Mouse (Mus musculus): Measurements from ENCODE around the gene Gtf2i.
"Not testable (repeated sequence)": the region's sequence is repeated elsewhere in the genome, so short reads cannot be mapped to it uniquely, and the experiment has no call there.

Gene Gtf2i

GRCm38 (mm10) chr5:134344076-134344475, 29.5 kb upstream of the Gtf2i start:
- Histone ChIP-seq H3K4me3 (replicated peaks; ENCODE audit: low read length) (no peak overlapping the region), H3K4me1 (replicated peaks; ENCODE audit: low read depth, low read length) (peaks cover 55% of the 10 kb centered on the region), H3K36me3 (ENCODE audit: insufficient read depth, low read length) (no peaks in the 10 kb centered on the region; the same call in 1 of the 2 replicates), H3K9me3 (ENCODE audit: low read length) (peaks cover 6% of the 10 kb centered on the region; the same call in 1 of the 2 replicates), H3K27me3 (ENCODE audit: insufficient read depth, low read length) (no peaks in the 10 kb centered on the region)
- TF ChIP-seq NANOG (IDR thresholded peaks at IDR 0.05; ENCODE audit: borderline replicate concordance, low read length): no peak
- no peak for TF ChIP-seq CTCF (conservative IDR thresholded peaks at IDR 0.05; ENCODE audit: low read length)
- TF ChIP-seq POU5F1 (IDR thresholded peaks at IDR 0.05; ENCODE audit: borderline replicate concordance, low read length): no peak

DNA sequence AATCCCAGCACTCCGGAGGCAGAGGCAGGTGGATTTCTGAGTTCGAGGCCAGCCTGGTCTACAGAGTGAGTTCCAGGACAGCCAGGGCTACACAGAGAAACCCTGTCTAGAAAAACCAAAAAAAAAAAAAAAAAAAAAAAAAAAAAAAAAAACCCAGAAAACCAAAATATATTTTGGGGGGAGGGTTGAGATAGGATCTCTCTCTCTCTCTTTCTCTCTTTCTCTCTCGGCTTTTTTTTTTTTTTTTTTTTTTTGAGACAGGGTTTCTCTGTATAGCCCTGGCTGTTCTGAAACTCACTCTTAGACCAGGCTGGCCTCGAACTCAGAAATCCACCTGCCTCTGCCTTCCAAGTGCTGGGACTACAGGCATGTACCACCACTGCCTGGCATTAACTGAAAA, 29.0 kb upstream of the Gtf2i start:
- H3K4me1 ChIP-seq (replicated peaks; ENCODE audit: low read depth, low read length): peaks cover 60% of the 10 kb centered on the region

DNA sequence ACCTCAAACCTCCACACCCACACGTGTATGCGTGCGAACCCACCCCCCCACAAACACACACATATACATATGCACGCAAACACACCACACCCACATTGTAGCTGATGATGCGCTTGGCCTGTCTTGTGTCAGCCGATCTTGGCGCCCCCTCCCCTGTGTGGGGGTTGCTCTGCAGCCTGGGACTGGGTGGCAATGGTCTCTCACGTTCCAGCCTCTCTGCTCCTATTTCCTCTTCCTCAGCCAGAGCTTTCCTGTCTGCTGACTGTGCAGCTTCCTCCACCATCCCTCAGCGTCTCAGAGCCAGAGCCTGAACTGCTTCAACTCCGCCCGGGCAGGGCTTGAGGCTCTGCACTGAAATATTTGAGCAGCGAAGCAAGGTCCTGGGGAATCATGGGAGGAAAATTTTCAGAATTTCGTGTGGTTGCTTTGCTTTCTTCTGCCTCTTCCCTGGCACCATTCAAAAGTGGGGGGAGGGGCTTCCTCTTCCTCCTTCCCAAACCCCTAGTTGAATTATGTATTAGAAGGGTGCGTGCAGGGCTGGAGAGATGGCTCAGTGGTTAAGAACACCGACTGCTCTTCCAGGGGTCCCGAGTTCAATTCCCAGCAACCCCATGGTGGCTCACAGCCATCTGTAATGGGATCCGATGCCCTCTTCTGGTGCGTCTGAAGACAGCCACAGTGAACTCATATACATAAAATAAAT, 28.1 kb upstream of the Gtf2i start:
- H3K4me3 ChIP-seq (replicated peaks; ENCODE audit: low read length): peak overlapping the region; percentile 72
- no peaks in the 10 kb centered on the region; the same call in 1 of the 2 replicates for H3K36me3 ChIP-seq (ENCODE audit: insufficient read depth, low read length)
- H3K4me1 ChIP-seq (replicated peaks; ENCODE audit: low read depth, low read length): peaks cover 69% of the 10 kb centered on the region
- H3K9me3 ChIP-seq (ENCODE audit: low read length): peaks cover 6% of the 10 kb centered on the region; the same call in 1 of the 2 replicates
- H3K27me3 ChIP-seq (ENCODE audit: insufficient read depth, low read length): no peaks in the 10 kb centered on the region
- TF ChIP-seq NANOG (IDR thresholded peaks at IDR 0.05; ENCODE audit: borderline replicate concordance, low read length) (no peak), CTCF (conservative IDR thresholded peaks at IDR 0.05; ENCODE audit: low read length) (0 out of 2 replicates have a peak, but pooled peaks have one; percentile 8)

More for the DNA sequence above, 29.0 kb upstream of the Gtf2i start:
- not testable (repeated sequence) for H3K4me3 ChIP-seq (replicated peaks; ENCODE audit: low read length); H3K27me3 ChIP-seq (ENCODE audit: insufficient read depth, low read length); H3K36me3 ChIP-seq (ENCODE audit: insufficient read depth, low read length); H3K9me3 ChIP-seq (ENCODE audit: low read length)

DNA sequence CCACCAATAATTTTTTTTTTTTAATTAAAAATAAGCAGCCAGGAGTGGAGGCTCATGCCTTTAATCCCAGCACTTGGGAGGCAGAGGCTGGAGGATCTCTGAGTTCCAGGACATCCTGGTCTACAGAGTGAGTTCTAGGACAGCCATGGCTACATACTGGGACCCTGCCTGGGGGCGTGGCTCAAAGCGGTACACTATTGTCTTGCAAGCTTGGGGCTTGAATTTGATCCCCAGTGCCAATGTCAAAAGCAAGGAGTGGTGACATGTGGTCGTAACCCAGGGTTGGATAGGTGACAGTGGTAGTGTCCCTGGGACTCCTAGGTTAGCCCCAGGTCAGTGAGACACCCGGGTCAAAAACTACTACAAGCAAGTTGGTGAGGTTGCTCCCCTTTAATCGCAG, 27.2 kb upstream of the Gtf2i start:
- H3K27me3 ChIP-seq (ENCODE audit: insufficient read depth, low read length): no peaks in the 10 kb centered on the region
- H3K4me1 ChIP-seq (replicated peaks; ENCODE audit: low read depth, low read length): peaks cover 78% of the 10 kb centered on the region
- TF ChIP-seq NANOG (IDR thresholded peaks at IDR 0.05; ENCODE audit: borderline replicate concordance, low read length): no peak
- TF ChIP-seq POU5F1 (IDR thresholded peaks at IDR 0.05; ENCODE audit: borderline replicate concordance, low read length): no peak
- TF ChIP-seq CTCF (conservative IDR thresholded peaks at IDR 0.05; ENCODE audit: low read length): no peak
- H3K9me3 ChIP-seq (ENCODE audit: low read length): peaks cover 6% of the 10 kb centered on the region; the same call in 1 of the 2 replicates
- H3K4me3 ChIP-seq (replicated peaks; ENCODE audit: low read length): peak overlapping the region; percentile 72
- no peaks in the 10 kb centered on the region; the same call in 1 of the 2 replicates for H3K36me3 ChIP-seq (ENCODE audit: insufficient read depth, low read length)

GRCm38 (mm10) chr5:134341321-134341720, 26.8 kb upstream of the Gtf2i start:
- H3K27me3 ChIP-seq (ENCODE audit: insufficient read depth, low read length): no peaks in the 10 kb centered on the region
- TF ChIP-seq POU5F1 (IDR thresholded peaks at IDR 0.05; ENCODE audit: borderline replicate concordance, low read length): no peak
- peak; percentile 12; the same call in 1 of the 2 replicates for TF ChIP-seq CTCF (conservative IDR thresholded peaks at IDR 0.05; ENCODE audit: low read length)
- H3K9me3 ChIP-seq (ENCODE audit: low read length): peaks cover 2% of the 10 kb centered on the region; the same call in 1 of the 2 replicates
- H3K4me1 ChIP-seq (replicated peaks; ENCODE audit: low read depth, low read length): peaks cover 82% of the 10 kb centered on the region
- H3K4me3 ChIP-seq (replicated peaks; ENCODE audit: low read length): peak overlapping the region; percentile 72
- H3K36me3 ChIP-seq (ENCODE audit: insufficient read depth, low read length): no peaks in the 10 kb centered on the region

DNA sequence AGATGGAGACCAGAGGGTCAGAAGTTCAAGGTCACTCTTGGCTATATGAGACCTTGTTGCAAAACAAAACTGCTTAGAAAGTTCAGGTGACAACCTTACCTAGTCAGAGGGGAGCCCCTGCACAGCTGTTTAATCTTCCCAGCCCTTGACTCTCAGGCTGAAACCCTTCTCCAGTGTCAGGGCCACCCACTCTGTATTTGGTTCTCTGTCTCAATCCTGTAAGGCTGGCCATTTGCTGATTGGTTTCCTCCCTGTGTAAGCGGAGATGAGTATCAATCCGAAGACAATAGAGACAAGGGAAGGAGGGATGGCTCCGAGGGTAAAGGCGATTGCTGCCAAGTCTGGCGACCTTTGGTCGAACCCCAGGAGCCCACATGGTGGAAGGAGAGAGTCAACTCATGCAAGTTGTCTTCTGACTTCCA, 25.6 kb upstream of the Gtf2i start:
- Histone ChIP-seq H3K4me3 (replicated peaks; ENCODE audit: low read length) (peak overlapping the region; percentile 49), H3K36me3 (ENCODE audit: insufficient read depth, low read length) (no peaks in the 10 kb centered on the region), H3K4me1 (replicated peaks; ENCODE audit: low read depth, low read length) (peaks cover 86% of the 10 kb centered on the region), H3K27me3 (ENCODE audit: insufficient read depth, low read length) (no peaks in the 10 kb centered on the region), H3K9me3 (ENCODE audit: low read length) (no peaks in the 10 kb centered on the region)
- TF ChIP-seq NANOG (IDR thresholded peaks at IDR 0.05; ENCODE audit: borderline replicate concordance, low read length): peak; percentile 94
- no peak for TF ChIP-seq CTCF (conservative IDR thresholded peaks at IDR 0.05; ENCODE audit: low read length)

- not testable (repeated sequence) for H3K9me3 ChIP-seq (ENCODE audit: low read length); H3K36me3 ChIP-seq (ENCODE audit: insufficient read depth, low read length); H3K27me3 ChIP-seq (ENCODE audit: insufficient read depth, low read length); H3K4me3 ChIP-seq (replicated peaks; ENCODE audit: low read length)
- TF ChIP-seq NANOG (IDR thresholded peaks at IDR 0.05; ENCODE audit: borderline replicate concordance, low read length): peak; percentile 82
- H3K4me1 ChIP-seq (replicated peaks; ENCODE audit: low read depth, low read length): peaks cover 87% of the 10 kb centered on the region
These were observed 22.5 kb upstream of the Gtf2i start for GRCm38 (mm10) chr5:134337012-134337411.

DNA sequence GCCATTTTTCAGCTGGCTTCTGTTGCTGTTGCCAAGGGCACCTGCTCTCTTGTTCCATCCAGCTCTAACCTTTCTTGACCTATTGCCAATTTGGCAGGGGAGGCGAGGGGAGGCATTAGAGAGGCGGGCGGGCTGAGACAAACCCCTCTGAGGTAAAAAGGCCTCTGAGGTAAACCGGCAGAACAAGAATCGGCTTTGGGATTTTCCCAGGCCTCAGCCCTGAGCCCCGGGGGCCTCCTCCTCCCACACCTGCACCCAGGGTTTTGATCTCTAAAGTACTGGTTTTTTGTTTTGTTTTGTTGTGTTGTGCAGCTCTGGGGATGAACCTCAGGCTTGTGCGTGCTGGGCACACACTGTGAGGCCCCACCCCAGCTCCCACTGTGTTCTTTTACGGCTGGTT, 18.2 kb upstream of the Gtf2i start:
- no peaks in the 10 kb centered on the region for H3K27me3 ChIP-seq (ENCODE audit: insufficient read depth, low read length)
- no peaks in the 10 kb centered on the region for H3K9me3 ChIP-seq (ENCODE audit: low read length)
- peaks cover 92% of the 10 kb centered on the region for H3K4me1 ChIP-seq (replicated peaks; ENCODE audit: low read depth, low read length)
- no peaks in the 10 kb centered on the region for H3K36me3 ChIP-seq (ENCODE audit: insufficient read depth, low read length)
- no peak overlapping the region for H3K4me3 ChIP-seq (replicated peaks; ENCODE audit: low read length)
- no peak for TF ChIP-seq POU5F1 (IDR thresholded peaks at IDR 0.05; ENCODE audit: borderline replicate concordance, low read length)
- TF ChIP-seq NANOG (IDR thresholded peaks at IDR 0.05; ENCODE audit: borderline replicate concordance, low read length): peak; percentile 61; the same call in 1 of the 2 replicates
- no peak for TF ChIP-seq CTCF (conservative IDR thresholded peaks at IDR 0.05; ENCODE audit: low read length)

DNA sequence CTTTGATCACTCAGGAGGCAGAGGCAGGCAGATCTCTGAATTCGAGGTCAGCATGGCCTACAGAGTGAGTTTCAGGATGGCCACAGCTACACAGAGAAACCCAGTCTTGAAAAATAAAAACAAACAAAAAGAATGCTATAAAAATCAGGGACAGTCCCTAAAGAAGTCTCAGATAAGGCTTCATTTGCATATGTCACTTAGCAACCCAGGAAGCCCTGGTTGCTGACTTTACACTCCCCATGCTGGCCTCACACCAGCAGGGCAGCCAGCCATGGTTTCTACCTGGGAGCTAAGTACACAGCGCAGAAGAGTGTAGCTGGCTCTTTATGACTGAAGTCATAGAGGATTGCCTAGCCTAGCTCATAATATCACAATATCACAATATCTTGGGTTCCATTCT, 15.5 kb upstream of the Gtf2i start:
- Histone ChIP-seq H3K36me3 (ENCODE audit: insufficient read depth, low read length) (no peaks in the 10 kb centered on the region), H3K9me3 (ENCODE audit: low read length) (no peaks in the 10 kb centered on the region), H3K27me3 (ENCODE audit: insufficient read depth, low read length) (no peaks in the 10 kb centered on the region), H3K4me3 (replicated peaks; ENCODE audit: low read length) (no peak overlapping the region), H3K4me1 (replicated peaks; ENCODE audit: low read depth, low read length) (peaks cover 85% of the 10 kb centered on the region)
- TF ChIP-seq POU5F1 (IDR thresholded peaks at IDR 0.05; ENCODE audit: borderline replicate concordance, low read length) (0 out of 2 replicates have a peak, but pooled peaks have one; percentile 10), NANOG (IDR thresholded peaks at IDR 0.05; ENCODE audit: borderline replicate concordance, low read length) (no peak), CTCF (conservative IDR thresholded peaks at IDR 0.05; ENCODE audit: low read length) (no peak)
